Mouse (Mus musculus) hindbrain, embryonic 16.5 days (tissue): ENCODE measurements around the gene Eif1ad. TPM values are rescaled to one million over a fixed set of nuclear protein-coding genes. Genes with fewer than 3 reads are reported as not detected.
"Not testable (repeated sequence)": the region's sequence is repeated elsewhere in the genome, so short reads cannot be mapped to it uniquely, and the experiment has no call there.

ENCODE experiments used
- ATAC-seq: fragments of 200-750 bp; cut with Nextera tagmentation; 2 replicates; pipeline ENCODE4 v1.8.0; 2017; ENCODE audit warnings: moderate TSS enrichment, moderate library complexity
- H3K27ac ChIP-seq: fragments of 300-500 bp; sonication (generic); 2 replicates; pipeline ENCODE4 v1.5.1; 2014; ENCODE audit warnings: low read depth, mild to moderate bottlenecking, control low read depth, low read length, moderate library complexity
- H3K27me3 ChIP-seq: fragments of 300-500 bp; sonication (generic); replicated peaks from 2 replicates; pipeline ENCODE4 v1.6.1; 2014; ENCODE audit warnings: low read length; ENCODE audit not compliant: control insufficient read depth, insufficient read depth
- H3K36me3 ChIP-seq: fragments of 300-500 bp; sonication (generic); 2 replicates; pipeline ENCODE4 v1.6.1; 2014; ENCODE audit warnings: mild to moderate bottlenecking, low read length, moderate library complexity, mixed read lengths; ENCODE audit not compliant: control insufficient read depth, insufficient read depth
- H3K4me1 ChIP-seq: fragments of 300-500 bp; sonication (generic); 2 replicates; pipeline ENCODE4 v1.6.1; 2014; ENCODE audit warnings: low read depth, low read length; ENCODE audit not compliant: control insufficient read depth, insufficient read depth
- H3K4me2 ChIP-seq: fragments of 300-500 bp; sonication (generic); 2 replicates; pipeline ENCODE4 v1.6.1; 2014; ENCODE audit warnings: mild to moderate bottlenecking, low read length, control low read depth, moderate library complexity
- H3K4me3 ChIP-seq: fragments of 300-500 bp; sonication (generic); 2 replicates; pipeline ENCODE4 v1.5.1; 2014; ENCODE audit warnings: mild to moderate bottlenecking, low read length, control low read depth, moderate library complexity
- H3K9ac ChIP-seq: fragments of 300-500 bp; sonication (generic); 2 replicates; pipeline ENCODE4 v1.6.1; 2014; ENCODE audit warnings: low read depth, mild to moderate bottlenecking, control low read depth, low read length, moderate library complexity
- H3K9me3 ChIP-seq: fragments of 300-500 bp; sonication (generic); 2 replicates; pipeline ENCODE4 v1.6.1; 2014; ENCODE audit warnings: mild to moderate bottlenecking, low read length, moderate library complexity; ENCODE audit not compliant: control insufficient read depth
- WGBS: fragments of 180-500 bp; shearing (Covaris S2); extraction: QIAGEN DNeasy Blood & Tissue Kit; methylation state at CpG from one replicate; pipeline ENCODE4 v1.1.7; 2014; 5-methylcytosine and 5-hydroxymethylcytosine counted together
- polyA plus RNA-seq: library from polyadenylated mRNA; unstranded; fragments of >200 nt; fragmentation: Nextera tagmentation; extraction: Ambion mirVana; gene quantifications from 2 replicates; pipeline ENCODE4 v1.2.1, GENCODE M21; 2015

The Eif1ad gene
- polyA plus RNA-seq, 1 experiment from 2014 or later = 40.6 TPM

- peak overlapping the region; percentile 42 for H3K4me3 ChIP-seq
- peak; percentile 73 for ATAC-seq
These were observed 17.7 kb upstream of the Eif1ad start for GRCm38 (mm10) chr19:5348526-5349501.

GRCm38 (mm10) chr19:5349502-5349873 is 17.1 kb upstream of the Eif1ad start, which contains the start of gene Cst6:
TSS of gene Cst6 (minus strand) at chr19:5349574.
- not testable (repeated sequence) for ATAC-seq, H3K36me3 ChIP-seq, H3K4me1 ChIP-seq, H3K9me3 ChIP-seq, H3K27ac ChIP-seq, H3K27me3 ChIP-seq
- Histone ChIP-seq H3K4me3 (peak within 1 kb of the TSS; percentile 42), H3K9ac (peak within 1 kb of the TSS; percentile 75), H3K4me2 (peak within 1 kb of the TSS; percentile 81)
- WGBS = 62% methylated on average over 6 of the region's 6 CpGs

More at GRCm38 (mm10) chr19:5348526-5349501, 17.7 kb upstream of the Eif1ad start:
- WGBS = 5% methylated on average over 34 of the region's 34 CpGs
- H3K9me3 ChIP-seq = no peaks in the 10 kb centered on the region
- H3K4me2 ChIP-seq = peak overlapping the region; percentile 81
- H3K27me3 ChIP-seq = no peaks in the 10 kb centered on the region
- H3K27ac ChIP-seq = no peak overlapping the region
- peaks cover 8% of the 10 kb centered on the region for H3K4me1 ChIP-seq
- no peaks in the 10 kb centered on the region for H3K36me3 ChIP-seq
- peak overlapping the region; percentile 75 for H3K9ac ChIP-seq

DNA sequence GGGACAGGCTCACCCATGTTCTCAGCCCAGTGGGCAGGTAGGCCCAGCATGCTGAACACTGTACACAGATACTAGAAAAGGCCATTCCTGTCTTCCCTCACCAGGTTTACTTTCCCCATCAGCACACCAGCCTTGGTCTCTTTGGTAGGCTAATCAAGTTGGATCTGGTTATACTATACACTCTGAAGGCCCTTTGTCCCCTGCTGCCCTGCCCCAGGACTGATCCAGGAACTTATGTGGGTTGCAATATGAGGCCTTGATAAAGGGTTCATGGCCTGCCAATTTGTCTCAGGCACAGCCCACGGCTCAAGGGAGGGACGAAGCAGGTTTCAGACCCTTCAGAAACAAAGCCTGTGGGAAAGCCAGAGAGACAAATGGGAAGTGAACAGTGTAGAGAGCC is 12.9 kb upstream of the Eif1ad start:
- no peaks in the 10 kb centered on the region for H3K36me3 ChIP-seq
- 88% methylated on average over 2 of the region's 2 CpGs for WGBS
- H3K27ac ChIP-seq = no peak overlapping the region
- no peak overlapping the region for H3K4me2 ChIP-seq
- no peaks in the 10 kb centered on the region for H3K27me3 ChIP-seq
- no peak overlapping the region for H3K4me3 ChIP-seq
- H3K9me3 ChIP-seq = no peaks in the 10 kb centered on the region
- no peak overlapping the region for H3K9ac ChIP-seq
- peaks cover 6% of the 10 kb centered on the region for H3K4me1 ChIP-seq
- ATAC-seq = no peak

DNA sequence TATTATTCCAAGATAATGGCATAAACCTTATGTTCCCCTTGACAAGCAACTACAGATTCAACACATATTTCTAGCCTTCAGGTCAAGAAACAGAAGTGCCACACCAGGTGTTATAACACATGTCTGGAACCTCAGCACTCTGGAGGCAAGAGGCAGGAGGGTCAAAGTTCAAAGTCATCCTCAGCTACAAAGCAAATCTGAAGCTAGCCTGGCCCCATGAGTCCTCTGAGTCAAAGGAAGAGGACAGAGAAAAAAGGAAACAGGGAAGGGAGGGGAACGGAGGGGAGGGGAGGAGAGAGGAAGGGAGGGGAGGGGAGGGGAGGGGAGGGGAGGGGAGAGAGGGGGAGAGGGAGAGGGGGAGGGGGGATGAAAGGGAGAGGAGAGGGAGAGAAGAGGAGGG is 10.5 kb upstream of the Eif1ad start:
- WGBS = no CpG with 5 or more reads among the region's 1 CpGs
- ATAC-seq = no peak
- Histone ChIP-seq H3K27me3 (no peaks in the 10 kb centered on the region), H3K27ac (no peak overlapping the region), H3K4me3 (no peak overlapping the region), H3K9me3 (no peaks in the 10 kb centered on the region), H3K9ac (no peak overlapping the region), H3K4me2 (no peak overlapping the region), H3K4me1 (no peaks in the 10 kb centered on the region), H3K36me3 (no peaks in the 10 kb centered on the region)

- Histone ChIP-seq H3K27ac (no peak overlapping the region), H3K9me3 (no peaks in the 10 kb centered on the region), H3K4me1 (peaks cover 6% of the 10 kb centered on the region), H3K27me3 (no peaks in the 10 kb centered on the region), H3K4me3 (no peak overlapping the region), H3K9ac (no peak overlapping the region), H3K4me2 (no peak overlapping the region), H3K36me3 (peaks cover 5% of the 10 kb centered on the region; the same call in 1 of the 2 replicates)
- no peak for ATAC-seq
- 86% methylated on average over 2 of the region's 2 CpGs for WGBS
These were observed 4.4 kb upstream of the Eif1ad start for GRCm38 (mm10) chr19:5362186-5362585.

DNA sequence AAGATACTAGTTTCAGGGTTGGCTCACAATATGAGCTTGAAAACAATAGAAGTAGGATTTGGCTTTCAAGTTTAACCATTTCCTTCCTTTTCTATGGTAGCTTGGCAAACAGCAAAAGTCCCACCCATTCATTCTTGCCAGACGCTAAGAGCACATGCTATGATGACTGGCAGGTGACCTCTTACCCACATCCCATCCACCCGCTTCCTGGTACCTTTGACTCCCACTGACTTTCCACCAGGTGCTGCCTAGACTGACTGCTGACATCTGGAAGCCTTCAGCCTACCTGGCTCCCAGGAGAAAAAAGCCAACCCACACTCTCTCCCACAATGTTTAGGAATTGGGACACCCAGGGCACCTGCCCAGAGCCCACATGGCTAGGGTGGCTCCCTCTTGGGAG is 2.4 kb upstream of the Eif1ad start:
- Histone ChIP-seq H3K4me2 (no peak overlapping the region), H3K36me3 (peaks cover 11% of the 10 kb centered on the region), H3K27ac (no peak overlapping the region), H3K4me3 (no peak overlapping the region), H3K9me3 (no peaks in the 10 kb centered on the region), H3K27me3 (no peaks in the 10 kb centered on the region), H3K4me1 (peaks cover 18% of the 10 kb centered on the region), H3K9ac (no peak overlapping the region)
- 92% methylated on average over 2 of the region's 2 CpGs for WGBS
- no peak for ATAC-seq

DNA sequence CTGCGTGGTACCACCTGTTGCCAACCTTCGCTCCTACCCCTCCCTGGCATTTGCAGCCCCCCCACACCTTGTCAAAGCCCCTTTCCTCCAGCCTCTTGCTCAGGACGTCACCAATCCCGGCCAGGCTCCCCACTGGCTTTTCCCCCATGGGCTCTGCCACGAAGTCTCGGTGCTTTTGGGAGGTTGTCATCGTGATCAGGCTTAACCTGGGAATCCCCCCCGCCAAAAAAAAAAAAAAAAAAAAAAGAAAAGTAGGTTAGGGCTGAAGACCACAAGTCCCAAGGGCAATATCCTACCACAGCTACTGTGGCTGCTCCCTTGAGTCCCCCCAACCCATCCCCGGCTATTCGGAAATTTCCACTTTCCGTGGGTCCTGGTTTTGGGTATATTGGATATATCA is 790 bp upstream of the Eif1ad start:
- peak overlapping the region; percentile 95 for H3K4me2 ChIP-seq

DNA sequence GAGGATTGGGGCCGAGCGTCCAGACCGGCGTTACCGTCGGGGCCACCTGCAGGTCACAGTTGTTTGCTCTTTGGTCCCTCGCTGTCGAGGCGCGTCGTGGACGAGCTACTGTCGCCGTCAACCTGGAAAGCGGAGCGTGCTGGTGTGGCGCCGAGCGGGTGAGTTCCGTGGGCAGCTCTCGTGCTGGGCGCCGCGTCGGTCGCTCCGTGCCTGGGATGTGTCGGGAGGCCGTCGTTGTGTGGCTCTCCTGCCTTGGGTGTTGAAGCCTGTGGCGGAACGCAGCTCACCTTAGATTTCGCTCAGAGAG is 465 bp downstream of the Eif1ad start, which contains the start of gene Banf1:
Banf1 (minus strand) TSS at position 116 of the 307 bp plus-strand sequence.
- Histone ChIP-seq H3K4me1 (peaks cover 18% of the 10 kb centered on the region), H3K9ac (peak within 1 kb of the TSS; percentile 77), H3K27me3 (no peaks in the 10 kb centered on the region), H3K36me3 (peaks cover 25% of the 10 kb centered on the region), H3K4me2 (peak within 1 kb of the TSS; percentile 95), H3K9me3 (no peaks in the 10 kb centered on the region), H3K4me3 (peak within 1 kb of the TSS; percentile 71), H3K27ac (peak within 1 kb of the TSS; percentile 96)
- under 1% methylated on average over 33 of the region's 33 CpGs for WGBS
- peak; percentile 12 for ATAC-seq

More for the DNA sequence above, 790 bp upstream of the Eif1ad start:
- H3K9me3 ChIP-seq = no peaks in the 10 kb centered on the region
- no peaks in the 10 kb centered on the region for H3K27me3 ChIP-seq
- peak overlapping the region; percentile 71 for H3K4me3 ChIP-seq
- peaks cover 18% of the 10 kb centered on the region for H3K4me1 ChIP-seq
- no peak for ATAC-seq
- peaks cover 24% of the 10 kb centered on the region for H3K36me3 ChIP-seq
- H3K9ac ChIP-seq = peak overlapping the region; percentile 77
- WGBS = 20% methylated on average over 11 of the region's 11 CpGs
- peak overlapping the region; percentile 96 for H3K27ac ChIP-seq

DNA sequence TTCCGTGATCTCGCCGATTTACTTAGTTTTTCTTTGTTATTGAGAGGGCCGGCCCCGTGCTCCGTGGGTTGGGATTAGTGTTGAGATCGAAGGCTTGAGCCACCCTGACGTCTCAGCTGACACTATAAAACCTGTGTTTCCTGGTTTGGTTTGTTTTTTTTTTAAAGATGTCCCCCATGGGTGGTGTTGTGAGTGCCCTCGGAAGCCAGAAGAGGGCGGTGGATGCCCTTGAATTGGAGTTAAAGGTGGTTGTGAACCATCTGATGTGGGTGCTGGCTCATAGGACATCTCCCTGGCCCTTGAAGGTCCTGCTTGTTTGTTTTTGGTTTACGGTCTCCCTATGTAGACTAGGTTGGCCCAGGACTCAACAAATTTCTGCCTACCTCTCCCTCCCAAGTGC is 914 bp downstream of the Eif1ad start:
- peaks cover 29% of the 10 kb centered on the region for H3K36me3 ChIP-seq
- peak overlapping the region; percentile 95 for H3K4me2 ChIP-seq
- H3K4me3 ChIP-seq = peak overlapping the region; percentile 71
- 9% methylated on average over 11 of the region's 11 CpGs for WGBS
- H3K9ac ChIP-seq = peak overlapping the region; percentile 77
- H3K27me3 ChIP-seq = no peaks in the 10 kb centered on the region
- H3K9me3 ChIP-seq = no peaks in the 10 kb centered on the region
- H3K4me1 ChIP-seq = peaks cover 18% of the 10 kb centered on the region
- no peak for ATAC-seq
- H3K27ac ChIP-seq = peak overlapping the region; percentile 96
